Mouse (Mus musculus): ENCODE measurements around the gene Plcb3.

Gene Plcb3

DNA sequence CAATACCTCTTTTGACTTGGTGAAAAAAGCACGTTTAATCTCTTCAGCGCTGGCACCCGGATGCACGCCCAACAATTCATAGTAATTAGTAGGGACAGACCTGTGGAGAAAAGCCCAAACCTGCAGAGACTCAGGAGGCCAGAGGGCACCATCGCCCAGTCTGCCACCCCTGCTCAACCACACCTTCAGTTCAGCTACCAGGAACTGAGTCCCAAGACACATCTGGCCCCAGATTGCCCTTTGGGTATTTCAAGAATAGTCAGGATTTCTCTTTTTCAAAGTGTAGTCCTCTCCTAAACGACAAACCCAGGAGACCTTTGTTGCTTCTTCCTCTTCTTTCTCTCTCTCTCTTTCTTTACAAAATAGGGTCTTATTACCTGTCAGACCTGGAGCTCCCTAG is 14.4 kb upstream of the Plcb3 start:
- no peak for DNase-seq

DNA sequence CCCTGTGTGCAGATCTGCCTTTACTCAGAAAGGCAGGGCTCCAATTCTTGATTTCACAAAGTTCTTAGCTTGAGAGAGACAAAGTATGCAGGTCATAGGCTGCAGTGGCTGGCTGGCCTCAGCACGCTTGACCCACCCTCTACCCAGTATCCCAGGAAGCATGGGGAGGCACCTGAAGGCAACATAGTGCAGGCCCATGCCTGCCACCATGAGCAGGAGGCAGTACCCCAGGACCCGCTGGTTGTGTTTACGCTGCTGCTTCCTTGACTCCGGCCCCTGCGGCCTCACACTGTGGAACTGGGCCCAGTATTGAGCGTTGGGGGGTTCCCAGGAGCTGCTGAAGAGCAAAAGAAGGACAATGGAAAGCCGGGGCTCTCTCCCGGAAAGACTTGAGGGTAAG is 13.0 kb upstream of the Plcb3 start:
- no peak for DNase-seq

GRCm38 (mm10) chr19:6987904-6988285 is 11.6 kb upstream of the Plcb3 start:
- no peak for DNase-seq

- DNase-seq: peak; percentile 82
These were observed 11.0 kb upstream of the Plcb3 start, which contains the start of gene Vegfb for GRCm38 (mm10) chr19:6987061-6987903. Gene Vegfb, minus strand, starts transcription at chr19:6987651.

- peak; percentile 65 for DNase-seq
These were observed 9.9 kb upstream of the Plcb3 start for GRCm38 (mm10) chr19:6985951-6986708.

- DNase-seq: peak; percentile 65
These were observed 9.0 kb upstream of the Plcb3 start for GRCm38 (mm10) chr19:6985300-6985699.

GRCm38 (mm10) chr19:6983621-6984020 is 7.4 kb upstream of the Plcb3 start:
- DNase-seq: no peak

GRCm38 (mm10) chr19:6981465-6981864 is 5.2 kb upstream of the Plcb3 start:
- no peak for DNase-seq

DNA sequence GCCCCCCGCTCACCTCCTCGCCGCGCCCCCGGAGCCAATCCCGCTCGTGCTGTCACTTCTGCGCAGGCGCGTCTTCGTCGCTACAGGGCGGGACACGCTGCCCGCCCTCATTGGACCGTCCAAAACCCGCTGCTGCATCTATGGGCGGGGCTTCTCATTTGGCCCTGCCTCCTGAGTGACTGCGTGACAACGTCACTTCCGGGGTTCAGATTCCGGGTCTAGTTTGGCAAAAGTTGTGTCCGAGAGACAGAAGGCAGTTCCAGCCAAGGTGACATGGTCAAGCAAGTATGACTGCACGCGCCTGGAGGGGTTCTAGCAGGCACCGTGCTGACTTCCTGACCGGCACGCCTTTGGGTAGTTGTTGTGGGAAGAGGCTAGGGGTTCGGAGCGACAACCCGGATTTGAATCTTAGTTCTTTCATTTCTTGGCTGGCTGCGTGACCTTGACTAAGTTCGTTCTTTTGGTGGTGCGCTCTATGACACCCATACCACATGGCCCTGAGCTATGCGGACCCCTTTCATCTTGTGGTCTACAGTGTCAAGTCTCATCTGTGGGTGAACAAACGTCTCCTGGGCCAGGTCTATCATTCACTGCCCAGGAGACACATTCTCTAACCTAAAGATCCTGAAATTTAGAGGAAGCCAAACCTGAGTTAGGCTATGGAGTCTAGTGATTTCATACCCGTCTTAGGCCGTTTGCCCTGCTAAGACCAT is 4.3 kb upstream of the Plcb3 start, which contains the start of gene Fkbp2:
TSS of gene Fkbp2 (minus strand) at position 121 of the 713 bp plus-strand sequence.
- peak; percentile 99 for DNase-seq

- DNase-seq: peak; percentile 99
These were observed 3.5 kb upstream of the Plcb3 start for GRCm38 (mm10) chr19:6979486-6980380.

DNA sequence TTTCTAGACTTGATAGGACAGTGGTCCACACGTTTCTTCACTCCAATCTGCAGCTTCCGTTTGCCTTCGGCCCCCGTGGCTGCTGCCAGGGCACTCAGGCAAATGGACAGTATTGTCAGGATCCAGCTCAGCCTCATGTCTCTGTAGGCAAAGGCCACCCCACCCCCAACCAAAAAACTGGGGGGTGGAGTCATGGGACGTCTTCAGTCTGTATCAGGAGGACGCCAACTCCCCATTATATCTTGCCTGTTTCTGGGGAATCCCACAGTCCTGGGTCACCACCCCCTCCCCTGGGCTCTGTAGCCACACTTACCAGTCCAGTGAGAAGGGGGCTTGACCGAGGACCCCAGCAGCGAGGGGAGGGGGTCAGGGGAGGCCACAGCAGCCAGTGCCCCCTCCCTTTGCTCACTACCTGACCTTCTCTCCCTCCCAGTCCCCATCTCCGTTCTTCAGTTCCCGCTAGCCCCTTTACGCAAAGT is 2.8 kb upstream of the Plcb3 start:
- DNase-seq: no peak

DNA sequence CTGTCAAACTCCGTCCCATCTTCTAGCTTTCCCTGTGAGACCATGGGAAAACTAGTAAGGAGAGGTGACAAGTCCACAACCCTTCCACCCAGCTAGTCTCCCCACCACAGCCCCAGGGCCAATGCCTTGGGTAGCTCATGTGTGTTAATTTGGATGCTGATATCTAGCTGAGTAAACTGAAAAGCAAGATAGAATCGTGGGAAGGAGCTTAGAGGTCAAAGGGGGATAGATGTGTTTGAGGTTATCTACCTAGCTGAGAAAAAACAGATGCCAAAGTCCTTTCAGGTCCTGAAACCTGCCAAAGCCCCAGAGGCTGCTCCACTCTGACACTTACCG is 2.3 kb upstream of the Plcb3 start:
- no peak for DNase-seq

DNA sequence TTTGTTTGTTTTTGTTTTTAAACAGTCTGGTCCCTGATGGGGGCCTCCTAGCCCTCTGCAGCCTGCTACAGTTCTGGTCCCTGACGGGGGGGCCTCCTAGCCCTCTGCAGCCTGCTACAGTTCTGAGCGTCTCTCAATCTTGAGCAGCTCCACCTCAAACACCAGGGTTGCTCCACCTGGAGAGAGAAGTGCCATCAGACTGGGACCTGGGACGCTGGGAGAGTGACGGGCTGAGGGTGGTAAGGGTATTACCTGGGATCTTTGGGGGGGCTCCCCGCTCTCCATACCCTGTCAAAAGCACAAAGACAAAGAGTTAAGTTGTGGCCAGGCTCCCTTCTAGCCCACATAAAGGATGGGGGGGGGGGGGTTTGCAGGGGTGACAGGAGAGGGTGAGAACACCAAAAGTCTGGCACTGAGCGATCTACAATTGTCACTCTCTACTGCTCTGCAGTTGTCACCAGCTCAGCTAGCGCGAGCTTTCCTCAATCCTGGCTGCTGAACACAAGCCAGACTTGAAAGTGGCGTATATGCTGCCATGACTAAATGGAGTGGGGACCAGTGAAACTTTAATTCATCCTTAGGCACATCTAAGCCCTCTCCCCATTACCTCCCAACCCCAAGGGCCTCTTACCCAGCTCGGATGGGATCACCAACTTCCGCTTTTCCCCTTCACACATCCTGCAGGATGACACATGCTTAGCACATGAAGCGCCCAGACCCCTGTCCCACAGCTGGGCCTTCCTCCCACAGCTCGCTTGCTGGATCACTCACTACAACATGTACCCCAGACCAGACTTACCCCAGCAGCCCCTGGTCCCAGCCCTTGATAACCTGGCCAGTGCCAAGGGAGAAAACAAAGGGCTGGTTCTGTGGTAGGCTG is 1.7 kb upstream of the Plcb3 start:
- DNase-seq: peak; percentile 72

GRCm38 (mm10) chr19:6974211-6975205 is 1.8 kb downstream of the Plcb3 start, which contains the start of gene Ppp1r14b:
Gene Ppp1r14b, plus strand, starts transcription at chr19:6974968.
- peak; percentile 74 for DNase-seq

DNA sequence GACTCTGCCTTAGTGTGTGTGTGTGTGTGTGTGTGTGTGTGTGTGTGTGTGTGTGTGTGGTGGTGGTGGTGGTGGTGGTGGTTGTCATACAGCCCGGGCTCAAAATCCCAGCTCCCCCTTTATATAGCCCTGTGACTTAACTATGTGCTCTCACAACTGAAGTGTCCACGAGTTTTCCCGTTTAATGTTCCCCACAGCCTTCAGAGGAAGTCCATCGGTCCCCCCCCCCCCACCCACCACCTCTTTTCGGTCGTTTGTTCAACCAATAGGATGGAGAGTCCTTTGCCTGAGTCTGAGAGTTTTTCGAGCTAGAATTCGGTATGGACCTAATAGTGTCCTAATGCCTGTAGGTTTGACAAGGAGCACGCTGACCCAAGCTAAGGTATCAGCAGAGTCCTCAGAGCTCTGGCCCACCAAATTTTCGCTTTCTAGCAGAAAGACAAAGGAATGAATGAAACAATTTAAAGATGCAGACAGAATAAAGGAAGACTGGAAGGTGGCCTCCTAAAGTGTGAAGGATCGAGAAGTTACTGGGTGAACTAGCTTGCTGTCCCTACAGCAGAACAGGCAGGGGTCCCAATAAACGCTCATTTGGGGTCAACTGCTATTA is 2.6 kb downstream of the Plcb3 start:
- no peak for DNase-seq

DNA sequence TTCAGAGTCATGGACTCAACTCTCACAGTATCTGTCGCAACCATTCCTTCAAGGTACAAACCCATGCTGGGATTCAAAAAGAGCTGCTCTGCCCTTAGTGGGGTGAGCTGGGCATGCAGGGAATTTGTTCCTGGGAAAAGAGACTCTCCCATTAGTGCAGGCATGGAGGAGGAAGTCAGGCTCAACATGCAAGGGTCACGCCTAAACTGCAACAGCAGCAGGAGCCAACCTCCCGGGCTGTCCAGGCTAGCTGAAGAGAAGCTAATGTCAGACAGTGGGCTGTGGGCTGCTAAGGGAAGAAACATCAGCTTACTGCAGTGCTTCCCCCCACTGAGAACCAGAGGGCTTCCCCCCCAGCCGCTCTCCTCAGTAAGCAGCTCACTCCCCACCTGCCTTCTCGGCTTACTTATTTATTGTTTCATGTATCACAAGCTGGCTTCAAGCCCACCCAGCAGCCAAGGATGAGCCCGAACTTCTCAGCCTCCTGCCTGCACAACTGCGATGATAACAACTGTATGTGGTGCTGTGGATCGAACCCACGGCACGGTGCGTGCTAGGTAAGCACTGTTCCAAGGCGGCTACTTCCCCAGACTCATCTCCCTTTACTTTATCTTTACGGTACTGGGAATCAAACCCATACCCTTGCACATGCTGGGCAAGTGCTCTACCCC is 3.9 kb downstream of the Plcb3 start:
- DNase-seq: peak; percentile 46

DNA sequence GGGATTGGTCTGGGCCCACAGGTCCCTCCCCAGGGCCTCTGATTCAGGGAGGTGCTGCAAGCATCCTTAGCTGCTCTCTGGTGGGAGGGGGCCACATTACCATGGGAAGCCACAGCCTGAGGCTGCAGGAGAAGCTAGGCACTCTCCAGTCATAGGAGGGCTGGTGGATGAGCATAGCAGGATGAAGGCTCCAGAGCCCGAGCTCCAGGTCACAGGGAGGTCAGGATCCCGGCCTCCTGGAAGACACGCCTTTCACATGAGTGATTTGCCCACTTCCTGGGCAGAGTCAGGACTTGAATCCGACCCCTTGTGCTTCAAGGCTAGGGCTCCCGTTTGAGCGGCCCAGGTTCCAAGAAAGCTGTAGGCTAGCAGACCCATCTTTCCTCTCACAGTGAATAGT is 4.6 kb downstream of the Plcb3 start:
- no peak for DNase-seq

DNA sequence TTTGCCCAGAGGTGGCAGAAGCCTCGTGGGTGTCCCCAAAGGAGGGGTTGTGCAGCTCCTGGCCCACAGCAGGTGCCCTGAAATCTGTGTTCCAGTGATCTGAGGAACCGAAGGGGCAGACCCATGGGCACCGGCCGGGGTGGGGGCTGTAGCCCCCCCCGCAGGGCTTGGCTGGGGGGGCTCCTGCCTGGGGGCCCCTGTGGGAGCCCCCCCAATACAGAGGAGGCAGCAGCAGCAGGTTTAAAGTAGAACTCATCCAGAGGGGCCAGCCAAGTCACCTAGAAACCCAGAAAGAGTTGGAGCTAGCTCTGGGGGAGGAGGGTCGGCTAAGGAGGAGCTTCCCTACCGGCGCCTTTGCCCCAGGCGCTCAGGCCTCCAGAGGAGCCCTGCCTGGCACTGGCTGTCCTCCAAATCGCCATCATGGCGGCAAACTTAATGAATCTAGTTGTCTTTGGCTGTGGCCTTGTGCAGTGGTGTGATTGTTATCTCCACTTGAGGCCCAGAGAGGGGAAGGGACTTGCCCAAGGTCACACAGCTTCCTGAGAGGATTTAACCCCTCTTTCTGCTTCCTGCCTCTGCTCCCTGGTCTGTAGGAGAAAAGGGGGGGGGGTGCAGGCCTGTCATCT is 5.7 kb downstream of the Plcb3 start:
- DNase-seq: peak; percentile 46

All from cerebellum, adult 9-11 months (tissue).